Mouse (Mus musculus) heart, postnatal 4 days (tissue): ENCODE measurements around the gene Slc10a7. TPM values are rescaled to one million over a fixed set of nuclear protein-coding genes. Genes with fewer than 3 reads are reported as not detected.

Experiments
- DNase-seq: peaks from one replicate; pipeline ENCODE4 v3.0.0; 2021
- total RNA-seq, 2 experiments: library from RNA; stranded (reverse); gene quantifications; 2 replicates each; pipeline ENCODE4 v1.2.3; 2021

Gene Slc10a7
- total RNA-seq, 2 experiments from 2014 or later: 10.5 to 11.3 TPM

DNA sequence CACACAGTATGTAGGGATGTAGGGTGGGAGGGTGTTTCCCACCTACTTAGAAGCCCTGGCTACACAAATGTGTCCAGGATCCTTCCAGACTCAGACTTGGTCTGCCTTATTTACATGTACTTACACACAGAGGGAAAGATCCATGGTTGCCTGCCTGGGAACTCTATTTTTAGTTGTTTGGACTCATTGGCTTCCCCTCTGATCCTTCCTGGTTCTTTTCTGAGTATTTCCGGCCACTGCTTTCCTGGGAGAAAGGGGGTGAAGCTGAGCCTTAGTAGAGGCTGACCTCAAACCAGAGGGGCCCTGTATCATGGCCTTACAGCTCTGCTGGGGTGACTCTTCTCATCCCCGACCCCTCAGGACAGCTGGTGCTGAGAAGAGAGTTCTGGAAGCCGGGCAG, 232.3 kb downstream of the Slc10a7 start:
- no peak for DNase-seq

GRCm38 (mm10) chr8:78741965-78742364, 232.8 kb downstream of the Slc10a7 start:
- no peak for DNase-seq

- peak; percentile 97 for DNase-seq
Measured at GRCm38 (mm10) chr8:78742453-78742852, 233.3 kb downstream of the Slc10a7 start.

DNA sequence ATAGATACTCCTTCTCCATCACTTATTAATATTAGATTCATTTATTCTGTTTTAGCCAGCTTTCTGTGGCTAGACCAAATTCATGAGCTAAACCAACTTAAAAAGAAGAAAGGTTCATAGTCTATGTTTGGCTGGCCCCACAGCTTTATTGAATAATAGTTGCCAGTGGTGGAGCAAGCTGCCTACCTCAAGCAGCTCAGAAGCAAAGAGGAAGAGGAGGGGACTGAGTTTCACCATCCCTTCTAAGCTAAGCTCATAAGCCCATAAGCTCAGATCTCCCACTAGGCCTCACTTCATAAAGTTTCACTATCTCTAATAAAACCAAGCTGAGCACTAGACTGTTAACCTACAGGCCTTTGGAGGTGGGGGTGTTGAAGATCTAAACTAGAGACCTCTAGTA, 237.9 kb downstream of the Slc10a7 start:
- no peak for DNase-seq

- DNase-seq: no peak
Measured at GRCm38 (mm10) chr8:78748701-78749100, 239.6 kb downstream of the Slc10a7 start.

- DNase-seq: no peak
Measured at GRCm38 (mm10) chr8:78749861-78750825, 241.0 kb downstream of the Slc10a7 start.

DNA sequence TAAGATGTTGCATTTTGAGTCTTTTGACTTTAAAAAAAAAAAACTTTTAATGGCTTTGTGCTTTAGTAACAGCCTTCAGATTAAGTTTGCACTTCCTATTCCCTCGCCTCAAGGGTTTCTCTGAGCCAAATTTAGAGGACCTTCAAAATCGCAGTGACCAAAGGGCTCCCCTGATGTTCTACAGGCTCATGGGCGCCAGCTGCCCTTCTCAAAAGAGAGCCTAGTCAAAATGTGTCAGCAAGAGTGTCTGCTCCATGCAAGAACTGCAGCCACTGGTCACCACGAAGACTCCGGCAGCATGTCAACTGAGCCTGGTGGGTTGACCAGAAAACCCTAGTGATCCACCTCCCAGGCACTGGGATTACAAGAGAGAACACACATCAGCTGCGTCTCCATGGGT, 242.0 kb downstream of the Slc10a7 start:
- DNase-seq: no peak

GRCm38 (mm10) chr8:78754986-78755385, 245.8 kb downstream of the Slc10a7 start:
- DNase-seq: no peak

DNA sequence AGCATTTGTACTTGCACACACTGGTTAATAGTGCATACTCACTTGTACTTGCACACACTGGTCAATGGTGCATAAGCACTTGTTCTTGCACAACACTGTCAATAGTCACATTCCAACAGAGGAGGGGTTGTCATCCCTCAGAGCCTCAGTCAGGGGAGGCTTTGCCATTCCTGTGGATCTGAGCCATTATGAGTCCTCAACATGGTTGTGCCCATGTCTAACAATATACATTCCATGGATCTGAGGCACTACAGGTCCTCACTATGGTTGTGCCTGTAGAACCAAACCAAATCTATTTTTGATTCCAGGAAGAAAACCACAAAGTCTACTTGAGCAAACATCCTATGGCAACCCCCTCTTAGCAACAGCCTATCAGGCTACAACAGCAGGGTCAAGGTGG, 250.0 kb downstream of the Slc10a7 start:
- DNase-seq: no peak

DNA sequence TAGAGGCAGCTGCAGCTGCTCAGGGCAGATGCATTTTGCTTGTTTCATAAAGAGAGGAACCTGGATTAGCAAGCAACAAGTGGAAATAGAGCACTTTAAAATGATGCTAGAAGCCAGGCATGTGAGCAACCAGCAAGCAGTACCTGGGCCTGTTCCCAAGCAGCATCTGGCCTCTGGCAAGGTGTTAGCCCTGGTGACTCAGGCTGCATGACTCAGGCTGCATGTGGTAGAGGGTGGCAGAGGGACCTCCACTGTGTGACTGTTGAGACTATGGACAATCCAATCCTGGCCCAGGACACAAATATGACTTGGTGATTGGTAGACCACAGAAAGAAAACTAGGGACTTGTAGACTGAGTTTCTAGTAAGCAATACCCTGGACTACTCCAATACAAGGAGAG, 255.8 kb downstream of the Slc10a7 start:
- DNase-seq: no peak

- no peak for DNase-seq
Measured at GRCm38 (mm10) chr8:78765556-78765955, 256.4 kb downstream of the Slc10a7 start.

- no peak for DNase-seq
Measured at GRCm38 (mm10) chr8:78770584-78770983, 261.4 kb downstream of the Slc10a7 start.

DNA sequence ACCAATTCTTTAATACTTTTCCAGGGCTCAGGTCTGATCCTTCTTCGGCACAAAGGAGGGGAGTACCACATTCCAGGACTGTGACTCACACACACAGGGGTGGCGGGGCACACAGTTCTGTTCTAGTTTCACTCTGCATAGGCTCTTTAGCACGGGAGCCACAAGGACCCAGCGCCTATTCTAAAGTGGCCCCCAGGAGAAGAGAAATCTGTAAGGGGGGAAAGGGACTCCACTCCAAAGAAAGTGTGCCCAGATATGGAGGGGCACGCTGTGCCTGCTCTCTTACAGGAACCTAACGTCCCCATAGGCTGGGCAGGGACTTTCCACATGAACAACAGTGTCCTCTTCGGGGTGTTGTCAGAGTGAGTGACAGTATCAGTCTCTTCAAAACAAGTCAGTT, 262.1 kb downstream of the Slc10a7 start:
- DNase-seq: no peak

GRCm38 (mm10) chr8:78776816-78777215, 267.7 kb downstream of the Slc10a7 start:
- no peak for DNase-seq

Other genes starting within 250 kb of the Slc10a7 start
- not detected for gene Pou4f2, start 72.7 kb upstream of the Slc10a7 start, total RNA-seq
- gene Rbmxl1, start 448 bp upstream of the Slc10a7 start, total RNA-seq: 10 to 100 TPM; 52.2 to 52.9 TPM